Comparison of ENCODE assay signal across 25 mouse cellular contexts in genomic region chr13:108241715-108242114, GRCm38 (mm10). TPM values are rescaled to one million over a fixed set of nuclear protein-coding genes. Genes with fewer than 3 reads are reported as not detected.
DNase-seq lines count a peak whose midpoint lies in the region; ATAC-seq lines count a peak whose summit lies in the region.
"Had no signal": no experiment of that assay in that cellular context is flagged by ENCODE, and none has a peak within 500 bp of the region (broad histone marks: within the 10 kb centered on the region; RNA-seq: fewer than 3 reads in every experiment).

No protein-coding gene starts in this region.

- DNase-seq in 416B (ENCODE audit: low read depth) = peak; percentile 63
- DNase-seq in testis, postnatal 14 days (ENCODE audit: low spot score) = no peak
- DNase-seq in adrenal gland, postnatal 4 days (ENCODE audit: low spot score in 2 of 2) = no peak
- DNase-seq in yolk sac, embryonic 10.5 days (ENCODE audit: low spot score) = no peak
- DNase-seq: adrenal gland, adult 2 months; adrenal gland, adult 8-10 months; adrenal gland, postnatal 10 days; adrenal gland, postnatal 14 days; adrenal gland, postnatal 25 days; adrenal gland, postnatal 36 days; B cell, adult 2 months; cerebellum, adult 11 months; cerebellum, adult 11-12 months; cerebellum, adult 18-20 months; cerebellum, adult 2 months had no signal

- H3K36me3 ChIP-seq in megakaryocyte, embryonic 14.5 days (replicated peaks; ENCODE audit: low read length) = peaks cover 33% of the 10 kb centered on the region
- H3K36me3 ChIP-seq: G1E had no signal

- no peak for ATAC-seq in megakaryocyte, adult 5-6 weeks (ENCODE audit: poor library complexity, severe bottlenecking)
- ATAC-seq in common myeloid progenitor, adult 5-6 weeks (replicated peaks; ENCODE audit: low read depth, poor library complexity, severe bottlenecking) = peak; percentile 73
- ATAC-seq in megakaryocyte progenitor cell, adult 5-6 weeks (replicated peaks; ENCODE audit: poor library complexity) = 0 out of 2 replicates have a peak, but pooled peaks have one; percentile 17
- ATAC-seq: activated CD4-positive, CD25-positive, alpha-beta regulatory T cell, adult 4 months; CD4-positive, CD25-positive, alpha-beta regulatory T cell, adult 4 months; Patski had no signal

- no peaks in the 10 kb centered on the region for H3K27me3 ChIP-seq in megakaryocyte, embryonic 14.5 days (replicated peaks)
- H3K27me3 ChIP-seq: CH12.LX, Patski had no signal

- peaks cover 83% of the 10 kb centered on the region for H3K4me1 ChIP-seq in megakaryocyte, embryonic 14.5 days

- no peaks in the 10 kb centered on the region for H3K9me3 ChIP-seq in megakaryocyte, embryonic 14.5 days
- H3K9me3 ChIP-seq: G1E had no signal

- peak overlapping the region; percentile 57 for H3K4me3 ChIP-seq in megakaryocyte, embryonic 14.5 days (replicated peaks)

RNA-seq across cellular contexts. Expression of gene Elovl7, which starts 27.5 kb away (rescaled TPM):
- polyA plus RNA-seq in megakaryocyte, embryonic 14.5 days (2012; ENCODE audit: insufficient read depth, low replicate concordance) = 2.0 TPM in 1 of 2 replicates, not detected in the other
- total RNA-seq in megakaryocyte, adult 5-6 weeks (2015) = 6.9 and 9.3 TPM in 2 replicates
- total RNA-seq in megakaryocyte, adult 5-6 weeks (2017) = 3.9 and 4.4 TPM in 2 replicates
- 0.05 and 3.7 TPM in 2 replicates for total RNA-seq in common myeloid progenitor, adult 5-6 weeks (2017)
- total RNA-seq in megakaryocyte progenitor cell, adult 5-6 weeks (2015) = 4.6 and 5.3 TPM in 2 replicates
- 1.6 and 1.9 TPM in 2 replicates for total RNA-seq in megakaryocyte progenitor cell, adult 5-6 weeks (2017)
- 1 to 10 TPM; 1.0 to 3.8 TPM for total RNA-seq in adrenal gland, postnatal 4 days (2021)
- total RNA-seq: MEL had no signal
- polyA plus RNA-seq: G1E had no signal
